8 mouse cellular contexts compared by ENCODE assay signal in genomic region chr4:53121516-53122227, GRCm38 (mm10). TPM values are rescaled to one million over a fixed set of nuclear protein-coding genes. Genes with fewer than 3 reads are reported as not detected.
DNase-seq lines count a peak whose midpoint lies in the region; ATAC-seq lines count a peak whose summit lies in the region.

No protein-coding gene starts in this region.

- DNase-seq in frontal cortex, postnatal 10 days (ENCODE audit: low spot score in 2 of 2): peak; percentile 28 to 45
- DNase-seq in urinary bladder, postnatal 14 days (ENCODE audit: low spot score): peak; percentile 40
- no peak for DNase-seq in urinary bladder, adult 2 months (ENCODE audit: low spot score)
- peak; percentile 50 for DNase-seq in heart, postnatal 4 days
- DNase-seq in lung, postnatal 36 days: peak; percentile 80
- no peak for DNase-seq in urinary bladder, postnatal 36 days (ENCODE audit: low spot score in 2 of 2)

- no peak for ATAC-seq in frontal cortex, adult (ENCODE audit: low TSS enrichment)
- ATAC-seq in inflammation-experienced regulatory T-cells, adult 6 months: no peak

RNA-seq across cellular contexts. Expression of gene Abca1, which starts 38.0 kb away (rescaled TPM):
- 26.4 and 36.1 TPM in 2 replicates for polyA plus RNA-seq in urinary bladder, adult 2 months (2012; rRNA removed)
- total RNA-seq in heart, postnatal 4 days (2021): 10 to 100 TPM in 1 of 2 experiments, 1 to 10 TPM in 1; 9.5 to 11.6 TPM
- 1 to 10 TPM in 2 of 3 experiments, under 1 TPM in 1; 0.18 to 3.0 (median 2.6) TPM for polyA plus RNA-seq in inflammation-experienced regulatory T-cells, adult 6 months (2017; shearing (Covaris generic))

Comparison
In these comparisons a context has a peak if more than half of its experiments do, and no peak if none do; other contexts are left out.
1. DNase-seq: peak in frontal cortex, postnatal 10 days (2 of 2), urinary bladder, postnatal 14 days (single experiment), heart, postnatal 4 days (single experiment) and lung, postnatal 36 days (single experiment); none in urinary bladder, adult 2 months (single experiment) and urinary bladder, postnatal 36 days (0 of 2).